Mouse (Mus musculus) 416B (cell line): ENCODE results near the gene Pard3b.
A peak's percentile ranks its signal among the peaks of the same experiment; 100 is the strongest.

Experiments used
- DNase-seq: peaks from one replicate; pipeline ENCODE4 v3.0.0; 2011; ENCODE audit warnings: low read depth

Pard3b gene

DNA sequence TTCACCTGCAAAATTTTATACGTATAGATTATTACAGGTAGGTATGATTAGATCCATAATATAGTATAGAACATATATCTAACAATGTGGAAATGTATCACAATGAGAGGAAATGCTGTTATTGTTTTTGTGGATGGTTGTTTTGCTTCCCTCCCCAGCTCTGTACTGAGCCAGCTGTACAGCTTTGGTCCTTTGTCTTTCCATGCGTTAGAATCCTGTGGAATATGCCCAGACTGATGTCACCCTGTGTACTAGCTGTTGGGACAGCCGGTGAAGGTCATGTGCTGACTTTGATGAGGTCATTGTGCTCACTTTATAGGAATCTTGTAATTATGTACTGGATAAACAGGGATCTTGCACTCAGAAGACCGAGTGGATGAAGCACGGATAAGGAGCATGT lies 286.9 kb downstream of the Pard3b start:
- no peak for DNase-seq

DNA sequence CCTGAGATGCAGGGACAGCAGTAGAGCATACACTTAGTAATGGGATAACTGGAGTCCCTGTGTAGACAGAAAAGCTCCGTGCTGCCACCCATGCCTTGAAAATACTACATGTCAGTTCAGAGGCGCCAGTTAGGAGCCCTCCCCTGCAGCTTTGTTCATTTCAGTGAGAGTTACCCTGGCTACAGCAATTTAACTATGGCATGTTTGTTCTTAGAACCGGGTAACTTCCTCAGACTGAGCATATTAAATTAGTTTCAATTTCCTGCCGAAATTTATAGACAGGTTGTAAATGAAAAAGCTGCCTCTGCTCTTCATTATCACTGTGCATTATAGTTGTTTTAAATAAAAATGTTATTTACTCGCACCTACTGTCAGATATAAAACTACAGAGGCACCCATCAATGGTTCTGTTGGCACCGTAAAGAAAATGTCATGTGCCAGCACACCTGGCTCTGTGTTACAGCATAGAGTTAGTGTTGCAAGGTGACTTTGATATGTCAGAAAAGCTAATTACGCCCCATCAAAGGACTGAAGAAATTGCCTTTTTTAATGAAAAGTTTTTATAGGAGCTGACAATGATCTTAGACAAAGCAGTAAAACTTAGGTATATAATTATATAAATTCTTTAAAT lies 289.6 kb downstream of the Pard3b start:
- DNase-seq = no peak

DNA sequence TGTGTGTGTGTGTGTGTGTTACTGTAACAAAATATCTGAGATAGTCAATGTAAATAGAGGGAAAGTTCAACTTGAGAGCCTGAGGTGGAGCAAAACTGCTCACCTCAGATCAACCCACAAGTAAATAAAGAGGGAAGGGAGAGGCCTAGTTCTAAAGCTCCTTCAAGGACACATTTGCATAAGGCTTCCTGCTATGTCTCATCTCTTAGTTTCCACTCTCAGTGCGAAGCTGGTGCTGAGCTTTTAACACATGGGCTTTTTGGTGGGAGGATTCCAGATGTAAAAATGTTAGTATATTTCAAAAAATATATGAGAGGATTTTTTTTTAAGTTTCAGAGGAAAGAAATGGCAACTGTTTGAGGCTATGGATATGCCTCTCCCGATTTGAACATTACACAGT lies 294.9 kb downstream of the Pard3b start:
- no peak for DNase-seq

DNA sequence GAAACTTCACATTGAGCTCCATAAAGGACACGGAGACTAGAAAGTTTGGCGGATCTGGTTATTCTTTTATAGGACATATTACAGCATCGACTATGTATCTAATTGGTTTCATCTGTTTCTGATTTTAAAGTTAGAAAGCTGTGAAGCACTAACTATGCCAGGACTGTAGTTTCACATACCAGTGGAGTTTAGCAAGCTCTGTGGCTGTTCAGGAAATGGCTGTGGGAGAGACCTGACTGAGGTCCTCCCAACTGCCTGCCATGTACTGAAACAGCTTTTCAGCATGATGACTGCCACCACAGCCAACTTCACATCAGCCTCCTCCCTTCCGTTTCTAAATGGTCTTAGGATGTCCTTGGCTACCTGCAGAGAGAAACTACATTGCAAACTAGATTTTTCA lies 296.1 kb downstream of the Pard3b start:
- no peak for DNase-seq

DNA sequence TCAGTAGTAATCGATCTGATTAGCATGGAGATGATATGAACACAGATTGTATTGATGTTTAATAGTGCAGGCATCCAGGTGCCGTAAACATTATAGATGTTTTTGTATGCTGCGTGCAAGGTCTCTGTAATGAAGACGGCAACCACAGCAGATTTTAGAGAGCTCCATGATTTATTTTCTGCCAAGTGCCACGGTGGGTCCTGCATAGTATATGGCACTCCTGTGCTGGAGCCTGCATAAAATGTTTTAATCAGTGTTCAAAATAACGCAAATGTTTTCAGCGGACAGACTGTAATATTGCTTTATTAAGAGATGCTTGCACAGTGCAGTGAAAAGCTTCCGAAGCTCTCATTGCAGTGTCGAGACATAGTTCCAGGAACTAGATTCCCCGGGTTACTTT lies 301.3 kb downstream of the Pard3b start:
- DNase-seq = no peak

DNA sequence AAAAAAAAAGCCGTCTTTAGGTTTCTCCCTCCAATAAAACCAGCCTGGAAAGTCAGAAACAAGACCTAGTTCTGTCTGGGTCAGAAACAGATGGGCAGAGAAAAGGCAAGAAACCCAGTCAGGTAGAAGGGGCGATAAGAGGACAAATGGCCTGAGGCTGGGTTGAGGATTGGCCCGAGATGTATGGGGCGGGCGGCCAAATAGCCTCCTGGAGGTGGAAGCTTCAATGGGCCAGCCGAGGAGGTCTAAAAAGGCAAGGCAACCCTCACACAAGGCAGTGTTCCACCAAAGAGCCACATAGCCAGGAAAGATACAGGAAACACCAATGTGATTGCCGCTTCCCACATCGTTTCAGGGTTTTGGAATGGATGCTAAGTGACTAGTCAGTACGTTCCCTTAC lies 322.9 kb downstream of the Pard3b start:
- no peak for DNase-seq

DNA sequence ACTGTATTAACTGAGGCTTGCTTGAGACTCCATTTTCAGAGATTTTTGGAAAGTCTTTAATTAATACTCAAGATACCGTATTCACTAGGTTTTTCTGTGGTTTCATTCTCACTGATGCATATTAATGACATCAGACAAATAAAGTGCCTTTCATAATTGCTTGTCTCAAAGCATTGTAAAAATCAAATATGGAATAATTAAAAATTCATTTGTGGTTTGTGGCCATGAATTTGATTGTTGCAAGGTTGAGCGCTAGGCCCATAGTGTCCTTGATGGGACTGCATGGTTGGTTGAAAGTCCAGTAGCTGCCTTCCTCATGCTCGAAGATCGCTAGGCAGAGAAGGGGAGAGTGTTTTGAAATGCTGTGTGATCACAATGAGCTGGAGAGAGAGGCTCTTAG lies 323.9 kb downstream of the Pard3b start:
- DNase-seq = no peak

DNA sequence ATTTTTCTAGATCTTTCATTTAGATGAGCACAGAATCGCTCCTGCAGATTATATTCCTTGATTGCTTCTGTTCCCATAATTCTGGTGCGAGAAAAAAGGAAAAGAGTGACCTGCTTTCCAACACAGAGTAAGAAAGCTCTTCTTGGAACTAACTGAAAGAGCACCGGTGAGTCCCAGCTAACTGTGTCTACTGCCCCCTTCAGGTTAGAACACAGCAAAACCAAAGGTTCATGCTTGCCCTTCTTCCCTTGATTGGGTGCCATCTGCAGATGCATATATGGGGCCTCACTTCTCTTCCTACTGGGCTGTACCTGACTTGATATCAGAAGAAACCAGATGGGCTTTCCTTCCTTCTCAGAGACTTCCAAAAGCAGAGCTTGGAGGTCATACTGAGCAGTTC lies 328.5 kb downstream of the Pard3b start:
- DNase-seq = peak; percentile 6

DNA sequence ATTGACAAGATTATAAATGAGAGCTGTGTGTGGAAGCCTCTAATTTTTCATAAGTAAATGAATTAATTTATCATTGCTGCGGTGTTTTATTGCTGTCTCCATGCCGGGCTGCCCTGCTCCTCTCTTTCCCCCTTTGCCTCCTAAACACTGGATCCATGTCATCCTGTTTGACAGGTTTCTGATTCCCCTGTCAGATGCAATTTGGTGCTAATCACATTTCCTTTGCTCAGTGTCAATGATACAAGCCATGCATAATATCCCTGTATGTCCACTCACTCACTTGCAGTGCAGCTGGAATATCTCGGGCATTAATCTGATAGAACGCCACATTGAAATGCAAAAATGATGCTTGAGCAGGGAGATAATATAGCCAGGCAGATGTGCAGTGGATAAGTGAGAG lies 329.2 kb downstream of the Pard3b start:
- no peak for DNase-seq

DNA sequence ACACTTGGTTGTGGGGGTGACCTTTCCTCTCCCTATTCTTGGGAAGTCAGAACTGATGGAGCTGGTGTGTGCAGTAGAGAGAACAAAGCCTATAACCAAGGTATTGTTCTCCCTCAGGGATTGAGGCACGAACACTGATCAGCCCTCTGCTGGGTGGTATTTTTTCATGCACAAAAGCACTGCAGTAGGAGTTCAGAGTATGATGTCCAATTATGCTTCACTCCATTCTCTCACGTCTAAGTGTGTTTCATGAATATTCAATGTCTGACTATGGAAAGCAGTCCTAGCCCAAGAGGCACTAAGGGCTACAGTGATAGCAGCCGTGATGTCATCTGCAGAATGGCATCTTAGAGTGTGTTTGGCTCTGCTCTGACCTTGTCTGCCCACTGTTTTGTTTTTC lies 359.1 kb downstream of the Pard3b start:
- DNase-seq = no peak

DNA sequence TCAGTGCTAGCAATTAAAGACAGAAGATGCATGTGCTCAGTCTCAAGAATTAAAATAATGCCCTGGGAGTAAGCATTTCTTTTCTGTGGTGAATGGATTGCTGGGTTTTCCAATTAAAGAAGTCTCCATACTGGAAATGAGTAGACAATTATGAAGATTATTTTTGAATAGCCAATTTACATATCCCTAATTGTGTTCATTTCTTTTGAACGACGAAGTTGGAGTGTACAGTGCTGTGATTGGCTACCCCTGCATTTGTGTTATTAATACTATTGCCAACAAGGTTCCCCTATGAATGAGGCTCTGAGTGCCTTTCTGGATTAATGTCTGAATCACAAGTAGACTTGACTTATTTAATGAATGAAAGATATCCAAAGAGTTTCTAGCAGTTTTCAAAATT lies 370.2 kb downstream of the Pard3b start:
- no peak for DNase-seq

DNA sequence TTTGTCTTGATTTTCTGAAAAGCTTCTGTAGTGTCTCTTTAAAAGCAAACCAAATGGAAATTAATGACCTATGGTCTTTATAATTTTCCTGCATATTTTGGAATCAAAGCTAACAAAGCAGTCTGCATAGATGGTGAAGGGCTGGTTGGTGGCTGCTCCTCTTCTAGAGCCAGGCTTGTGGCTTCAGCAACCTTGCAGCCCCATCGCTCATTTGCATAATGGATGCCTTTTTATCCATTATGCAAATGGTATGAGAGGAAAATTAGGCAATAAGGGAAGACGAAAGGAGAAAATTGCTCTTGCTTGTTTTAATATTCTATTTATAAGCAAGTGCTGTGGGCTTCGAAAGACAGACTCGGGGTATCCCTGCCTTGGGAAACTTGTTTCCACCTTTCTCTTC lies 373.1 kb downstream of the Pard3b start:
- DNase-seq = no peak

DNA sequence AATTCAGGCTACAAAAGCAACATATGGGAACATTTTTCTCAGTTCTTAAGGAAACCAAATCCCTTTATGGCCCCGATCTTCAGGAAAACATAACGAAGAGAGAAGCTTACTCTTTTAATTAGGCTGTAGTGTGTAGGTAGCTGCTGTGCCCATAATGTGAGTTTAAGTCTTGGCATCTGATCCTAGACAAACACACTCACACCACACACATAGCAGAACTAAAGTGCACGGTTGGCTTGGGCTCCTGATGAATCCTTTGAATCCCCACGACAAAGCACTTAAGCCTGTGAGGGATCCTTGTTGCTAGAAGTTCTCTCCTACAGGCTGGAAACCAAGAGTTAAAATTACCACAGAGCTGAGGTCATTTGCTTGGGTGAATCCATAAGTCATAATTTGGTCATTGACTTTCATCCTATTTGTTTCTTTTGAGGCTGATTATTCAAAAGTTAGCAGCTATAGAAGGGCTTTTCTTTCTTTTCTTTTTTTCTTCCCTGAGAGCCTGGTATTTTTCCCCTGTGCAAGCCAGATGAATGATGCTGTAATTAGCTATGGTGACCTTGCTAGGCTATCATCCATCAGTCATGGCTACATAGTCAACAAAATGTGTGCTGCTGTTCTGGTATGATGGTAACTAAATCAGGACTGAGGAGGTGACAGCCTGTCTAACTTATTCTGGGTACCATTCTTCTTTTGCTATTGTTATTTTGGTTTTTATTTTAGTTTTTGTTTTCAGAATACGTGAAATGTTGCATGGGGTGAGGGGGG lies 378.1 kb downstream of the Pard3b start:
- no peak for DNase-seq

DNA sequence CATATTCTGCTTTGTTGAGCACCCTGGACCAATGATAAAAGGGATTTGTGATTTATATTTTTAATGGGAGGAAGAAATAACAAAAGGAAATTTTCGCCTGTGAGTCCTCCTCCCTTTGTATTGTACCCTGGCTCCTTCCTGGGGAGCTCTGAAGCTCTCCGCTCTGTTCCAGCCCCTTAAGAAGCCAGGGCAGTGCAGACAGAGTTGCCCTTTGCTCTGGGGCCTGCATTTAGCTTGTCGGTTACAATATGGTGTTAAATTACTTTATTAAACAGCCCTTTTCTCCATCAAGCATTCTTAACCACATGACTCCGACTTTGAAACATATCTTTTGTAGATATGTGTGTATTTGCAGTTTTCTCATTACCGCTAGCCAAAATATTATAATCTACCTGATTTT lies 379.7 kb downstream of the Pard3b start:
- no peak for DNase-seq

DNA sequence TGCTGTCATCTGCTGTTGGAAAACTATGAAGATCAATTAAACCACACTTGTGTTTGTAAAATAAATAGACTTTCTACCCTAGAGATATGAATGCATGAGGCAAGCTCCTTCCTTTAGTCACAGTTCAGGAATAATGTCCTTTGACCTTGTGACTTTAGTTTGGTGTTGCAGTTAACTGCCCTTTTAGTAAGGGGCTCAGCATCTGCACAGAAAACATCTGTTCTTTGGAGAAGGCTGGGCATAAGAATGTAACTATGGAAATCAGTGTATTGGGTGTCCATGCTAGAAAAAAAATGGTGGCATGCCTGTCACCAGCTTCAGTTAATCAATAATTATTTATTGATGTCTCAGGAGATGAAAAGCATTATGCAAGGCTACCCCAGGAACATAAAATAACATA lies 381.1 kb downstream of the Pard3b start:
- DNase-seq = no peak

DNA sequence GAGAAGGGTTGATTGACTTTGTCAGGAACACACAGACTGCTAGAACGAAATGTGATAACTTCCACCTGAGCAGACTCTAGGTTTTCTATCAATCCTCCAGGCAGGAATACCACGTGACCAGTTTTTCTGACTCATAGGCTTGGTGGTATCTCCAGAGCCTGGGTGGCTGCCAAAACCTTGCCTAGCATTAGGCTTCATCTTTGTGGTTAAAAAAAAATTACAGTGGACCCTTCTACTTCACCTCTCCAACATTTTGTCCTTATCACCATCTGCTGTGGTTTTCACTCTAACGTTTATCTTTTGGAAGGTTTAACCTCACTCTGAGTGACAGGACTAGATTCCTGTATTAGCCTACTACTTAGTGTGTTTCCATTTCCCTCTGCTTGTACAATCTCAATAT lies 403.1 kb downstream of the Pard3b start:
- peak; percentile 71 for DNase-seq

DNA sequence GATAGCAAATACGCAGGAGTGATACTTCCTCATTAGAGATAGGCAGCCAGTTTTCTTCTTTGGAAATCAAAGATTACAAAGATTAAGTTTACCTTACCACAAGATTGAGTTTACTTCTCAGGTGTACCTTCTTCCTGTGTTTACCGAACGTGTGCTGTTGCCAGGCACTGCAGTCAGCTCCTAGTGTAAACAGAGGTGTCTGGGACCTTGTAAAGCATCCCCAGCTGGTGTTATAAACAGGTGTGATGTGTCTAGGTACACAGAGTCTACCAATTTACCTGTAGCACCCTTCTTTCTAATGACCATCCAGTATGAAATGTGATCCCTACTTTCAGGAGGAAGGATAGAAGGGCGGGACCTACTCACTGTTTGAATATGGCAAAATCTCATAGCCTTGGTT lies 410.0 kb downstream of the Pard3b start:
- DNase-seq = no peak

DNA sequence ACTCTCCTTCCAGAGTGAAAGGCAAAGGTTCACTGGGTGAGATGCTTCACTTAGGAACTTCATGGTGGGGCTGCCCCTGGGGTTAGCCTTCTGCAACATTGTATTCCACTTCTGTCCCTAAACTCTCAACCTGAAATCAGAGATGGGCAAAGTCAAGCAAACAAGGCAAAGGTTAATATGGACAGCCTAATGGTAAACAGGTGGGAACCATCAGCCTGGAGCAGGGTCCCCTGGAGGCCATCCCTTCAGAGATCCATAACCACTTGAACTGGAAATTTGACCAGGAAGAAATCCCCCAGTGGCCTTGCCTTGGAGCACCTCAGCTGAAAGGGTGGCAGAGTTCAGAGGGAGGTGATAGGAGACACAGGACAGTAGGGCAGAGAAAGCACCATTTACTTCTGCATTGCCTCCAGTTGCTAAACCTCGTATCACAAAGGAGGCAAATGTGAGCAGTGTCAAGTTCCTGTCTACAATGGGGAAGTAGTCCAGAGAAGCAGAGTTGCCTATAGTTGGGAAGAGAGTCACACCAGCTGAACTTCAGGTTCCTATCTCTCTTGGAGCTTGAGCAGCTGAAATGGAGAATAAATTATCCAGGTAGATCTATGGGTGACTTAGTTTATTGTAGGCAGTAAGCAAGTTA lies 412.7 kb downstream of the Pard3b start:
- DNase-seq = no peak

DNA sequence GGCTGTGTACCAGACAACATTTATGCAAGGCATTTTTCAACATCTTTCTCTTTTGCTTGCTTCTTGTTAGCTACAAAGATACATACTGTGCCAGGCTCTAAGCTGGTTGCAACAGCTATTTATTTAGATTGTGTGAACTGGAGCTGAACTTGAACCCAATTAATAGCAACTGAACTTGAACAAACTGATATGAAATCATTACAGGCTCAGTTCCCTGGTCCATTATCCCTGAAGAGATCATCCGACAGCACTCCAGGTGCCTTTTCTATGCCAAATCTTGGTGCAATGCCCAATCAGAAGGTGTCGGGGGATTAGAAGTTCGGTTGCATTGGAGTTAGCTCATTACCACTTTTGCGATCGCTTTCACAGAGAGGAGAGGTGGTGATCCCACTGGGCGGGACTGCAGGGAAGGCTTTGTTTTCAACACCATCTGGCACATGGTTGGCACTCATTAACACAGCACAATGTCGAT lies 414.6 kb downstream of the Pard3b start:
- no peak for DNase-seq

DNA sequence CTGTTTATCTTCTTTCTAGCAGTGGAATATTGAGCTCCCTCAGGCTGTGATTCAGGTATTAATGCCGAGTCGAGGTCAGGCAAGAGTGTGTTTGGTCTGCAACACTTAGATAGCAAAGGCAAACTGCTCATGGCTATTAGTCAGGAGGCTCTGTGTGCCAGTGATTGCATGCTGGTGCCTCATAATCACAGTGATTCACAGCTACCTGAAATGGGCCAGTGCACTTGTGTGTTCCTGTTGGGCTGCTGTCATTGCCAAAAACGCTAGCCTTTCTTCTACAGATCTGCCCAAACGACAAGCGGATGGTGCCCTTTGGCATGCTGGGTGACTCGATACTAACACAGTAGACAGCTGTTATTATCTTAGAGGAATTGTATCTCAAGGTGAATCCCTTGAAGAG lies 416.7 kb downstream of the Pard3b start:
- no peak for DNase-seq

DNA sequence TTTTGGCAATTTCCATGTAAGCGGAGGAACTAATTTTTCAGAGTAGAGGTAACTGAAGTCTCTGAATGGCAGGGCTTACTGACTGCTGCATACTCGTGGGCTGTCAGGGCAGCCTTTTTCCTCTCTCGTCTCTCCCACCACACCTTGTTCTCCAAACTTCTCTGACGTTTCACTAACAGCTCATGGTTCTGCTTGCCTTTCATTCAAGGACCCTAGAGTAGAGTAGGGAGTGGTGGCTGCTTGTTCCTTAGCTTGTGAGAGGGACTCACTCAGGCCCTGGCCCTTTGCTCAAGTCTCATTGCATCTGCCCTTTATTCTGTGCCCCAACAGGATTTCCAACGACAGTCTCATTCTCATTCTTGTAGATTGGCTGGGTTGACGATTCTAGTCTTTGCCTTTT lies 432.0 kb downstream of the Pard3b start:
- DNase-seq = no peak

DNA sequence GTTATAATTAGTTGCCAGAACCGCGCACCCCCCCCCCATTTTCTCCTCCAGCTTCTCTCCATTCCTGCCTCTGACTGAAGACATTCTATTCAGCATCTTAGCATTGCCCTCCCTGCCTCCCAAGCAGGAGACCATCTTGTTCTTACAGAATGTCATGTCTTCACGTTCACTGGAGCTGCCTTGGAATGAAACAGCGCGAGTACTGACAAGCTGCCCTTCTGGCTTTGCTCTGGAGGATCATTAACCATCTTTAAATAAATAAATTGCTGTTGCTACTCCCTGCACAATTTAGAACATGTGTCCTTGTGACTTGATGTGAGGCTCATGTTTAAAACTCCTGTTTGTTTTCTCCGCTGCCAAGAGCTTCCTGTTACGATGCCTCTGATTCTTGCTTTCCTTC lies 432.5 kb downstream of the Pard3b start:
- DNase-seq = no peak

DNA sequence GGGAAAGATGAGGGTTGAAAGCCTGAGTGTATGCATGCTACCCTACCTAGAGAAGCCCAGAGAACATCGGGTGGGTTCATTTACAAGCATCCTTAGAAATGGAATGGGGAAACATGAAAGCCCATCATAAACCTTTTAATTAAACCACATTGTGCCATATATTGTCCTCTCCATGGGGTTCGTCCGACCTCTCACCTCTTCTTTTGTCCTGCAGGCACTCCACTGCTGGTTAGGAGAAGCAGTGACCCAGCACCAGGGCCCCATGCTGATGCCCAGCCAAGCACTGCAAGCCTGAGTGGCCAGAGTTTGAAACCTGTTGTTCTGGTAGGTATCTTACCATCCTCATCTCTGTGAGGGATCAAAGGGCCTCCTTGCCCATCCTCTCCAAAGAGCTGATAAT lies 437.5 kb downstream of the Pard3b start:
- DNase-seq = no peak

DNA sequence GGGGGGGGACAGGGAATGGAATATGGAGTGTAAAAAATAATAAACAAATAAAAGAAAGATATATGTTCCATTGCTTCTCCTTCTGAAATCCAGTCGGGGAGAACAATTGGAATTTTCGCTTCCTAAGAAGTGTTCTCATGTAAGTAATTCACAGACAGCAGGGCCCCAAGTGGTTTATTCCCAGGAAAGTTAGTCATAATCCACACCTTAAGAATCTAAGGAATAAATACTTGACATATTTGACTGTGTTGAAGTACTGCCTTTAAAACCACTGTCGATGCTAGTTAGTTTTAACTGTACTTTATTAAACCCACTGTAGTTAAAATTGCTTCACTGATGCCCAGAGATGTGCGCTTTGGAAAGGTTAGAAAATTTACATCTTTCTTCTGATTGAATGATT lies 442.5 kb downstream of the Pard3b start:
- no peak for DNase-seq
